Mouse (Mus musculus): Measurements from ENCODE around the gene Ush2a. TPM values are rescaled to one million over a fixed set of nuclear protein-coding genes. Genes with fewer than 3 reads are reported as not detected.

Gene Ush2a
- polyA plus RNA-seq, 1 experiment from 2014 or later = 0.10 TPM

- ATAC-seq (replicated peaks; ENCODE audit: low FRiP score) (no peak), DNase-seq (ENCODE audit: low spot score) (no peak)
- Histone ChIP-seq H3K27ac (ENCODE audit: low read depth, low read length) (no peak overlapping the region), H3K36me3 (ENCODE audit: control insufficient read depth, insufficient read depth, low read length) (no peaks in the 10 kb centered on the region), H3K9me3 (ENCODE audit: control insufficient read depth, low read length) (no peaks in the 10 kb centered on the region), H3K27me3 (replicated peaks; ENCODE audit: control insufficient read depth, insufficient read depth, low read length) (no peaks in the 10 kb centered on the region), H3K4me1 (replicated peaks; ENCODE audit: control insufficient read depth, insufficient read depth, low read length) (no peaks in the 10 kb centered on the region), H3K4me2 (no peak overlapping the region), H3K9ac (ENCODE audit: low read depth, low read length) (no peak overlapping the region), H3K4me3 (ENCODE audit: low read depth, low read length) (no peak overlapping the region)
- WGBS = 80% methylated on average over 3 of the region's 3 CpGs
These were observed 455.1 kb downstream of the Ush2a start for GRCm38 (mm10) chr1:188716886-188717285.

GRCm38 (mm10) chr1:188725122-188725995, 463.5 kb downstream of the Ush2a start:
- H3K4me3 ChIP-seq (ENCODE audit: low read depth, low read length) = no peak overlapping the region
- no peak overlapping the region for H3K27ac ChIP-seq (ENCODE audit: low read depth, low read length)
- H3K9ac ChIP-seq (ENCODE audit: low read depth, low read length) = no peak overlapping the region
- H3K9me3 ChIP-seq (ENCODE audit: control insufficient read depth, low read length) = no peaks in the 10 kb centered on the region
- no peaks in the 10 kb centered on the region for H3K36me3 ChIP-seq (ENCODE audit: control insufficient read depth, insufficient read depth, low read length)
- H3K4me2 ChIP-seq = no peak overlapping the region
- ATAC-seq (replicated peaks; ENCODE audit: low FRiP score) = no peak
- H3K4me1 ChIP-seq (replicated peaks; ENCODE audit: control insufficient read depth, insufficient read depth, low read length) = no peaks in the 10 kb centered on the region
- WGBS = 69% methylated on average over 17 of the region's 17 CpGs
- no peak for DNase-seq (ENCODE audit: low spot score)
- H3K27me3 ChIP-seq (replicated peaks; ENCODE audit: control insufficient read depth, insufficient read depth, low read length) = no peaks in the 10 kb centered on the region

- H3K4me2 ChIP-seq = no peak overlapping the region
- H3K36me3 ChIP-seq (ENCODE audit: control insufficient read depth, insufficient read depth, low read length) = no peaks in the 10 kb centered on the region
- H3K4me1 ChIP-seq (replicated peaks; ENCODE audit: control insufficient read depth, insufficient read depth, low read length) = no peaks in the 10 kb centered on the region
- 82% methylated on average over 6 of the region's 6 CpGs for WGBS
- H3K9me3 ChIP-seq (ENCODE audit: control insufficient read depth, low read length) = no peaks in the 10 kb centered on the region
- H3K27ac ChIP-seq (ENCODE audit: low read depth, low read length) = no peak overlapping the region
- ATAC-seq (replicated peaks; ENCODE audit: low FRiP score) = no peak
- DNase-seq (ENCODE audit: low spot score) = no peak
- H3K27me3 ChIP-seq (replicated peaks; ENCODE audit: control insufficient read depth, insufficient read depth, low read length) = no peaks in the 10 kb centered on the region
- H3K9ac ChIP-seq (ENCODE audit: low read depth, low read length) = no peak overlapping the region
- H3K4me3 ChIP-seq (ENCODE audit: low read depth, low read length) = no peak overlapping the region
These were observed 465.1 kb downstream of the Ush2a start for GRCm38 (mm10) chr1:188726937-188727336.

- no peak overlapping the region for H3K9ac ChIP-seq (ENCODE audit: low read depth, low read length)
- H3K4me1 ChIP-seq (replicated peaks; ENCODE audit: control insufficient read depth, insufficient read depth, low read length) = no peaks in the 10 kb centered on the region
- no peaks in the 10 kb centered on the region for H3K9me3 ChIP-seq (ENCODE audit: control insufficient read depth, low read length)
- H3K4me3 ChIP-seq (ENCODE audit: low read depth, low read length) = no peak overlapping the region
- 85% methylated on average over 8 of the region's 8 CpGs for WGBS
- no peaks in the 10 kb centered on the region for H3K27me3 ChIP-seq (replicated peaks; ENCODE audit: control insufficient read depth, insufficient read depth, low read length)
- no peak overlapping the region for H3K4me2 ChIP-seq
- ATAC-seq (replicated peaks; ENCODE audit: low FRiP score) (no peak), DNase-seq (ENCODE audit: low spot score) (no peak)
- no peak overlapping the region for H3K27ac ChIP-seq (ENCODE audit: low read depth, low read length)
- no peaks in the 10 kb centered on the region for H3K36me3 ChIP-seq (ENCODE audit: control insufficient read depth, insufficient read depth, low read length)
These were observed 466.8 kb downstream of the Ush2a start for GRCm38 (mm10) chr1:188728625-188729024.

DNA sequence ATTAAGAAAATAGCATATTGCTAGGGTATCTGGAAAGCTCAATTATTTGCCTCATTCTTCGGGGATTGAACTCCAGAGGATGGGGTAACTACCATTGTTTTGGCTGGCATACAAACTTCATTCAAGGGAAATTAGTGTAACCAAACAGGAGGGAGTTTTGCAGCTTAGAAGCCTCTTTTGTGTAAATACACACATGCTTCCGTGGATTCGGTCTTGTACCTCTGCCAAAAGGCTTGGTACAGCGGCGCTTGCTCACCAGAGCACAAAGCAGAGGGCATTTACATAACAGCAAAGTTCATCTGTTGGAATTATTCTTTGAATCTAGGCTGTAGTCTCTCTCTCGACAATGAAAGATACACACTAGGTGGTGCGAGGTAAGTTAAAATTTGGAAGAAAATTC, 467.4 kb downstream of the Ush2a start:
- ATAC-seq (replicated peaks; ENCODE audit: low FRiP score) = no peak

DNA sequence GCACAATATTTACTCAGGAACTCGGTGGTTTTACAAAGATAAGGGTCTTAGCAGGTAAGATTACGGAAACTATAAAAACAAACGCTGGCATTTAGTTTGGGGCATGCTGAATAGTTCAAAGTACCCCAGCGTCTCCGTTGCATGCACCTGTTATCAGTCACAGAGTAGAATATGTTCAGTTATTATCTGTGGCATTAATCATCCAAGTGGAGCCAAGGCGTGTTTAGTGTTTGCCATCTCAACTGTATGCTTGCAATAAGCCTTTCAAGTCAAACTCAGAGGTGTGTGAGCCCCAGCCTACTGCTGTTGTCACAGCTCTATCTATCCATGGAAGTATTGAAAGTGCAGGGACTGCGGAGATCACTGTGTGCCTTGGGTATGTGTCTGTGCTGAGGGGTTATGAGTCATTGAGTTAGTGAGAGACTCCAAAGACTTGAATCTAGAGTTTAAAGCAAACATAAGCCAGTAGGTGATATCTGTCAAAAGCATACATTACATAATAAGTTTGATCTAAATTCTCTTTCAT, 473.0 kb downstream of the Ush2a start:
- Histone ChIP-seq H3K27ac (ENCODE audit: low read depth, low read length) (no peak overlapping the region), H3K9ac (ENCODE audit: low read depth, low read length) (no peak overlapping the region), H3K9me3 (ENCODE audit: control insufficient read depth, low read length) (no peaks in the 10 kb centered on the region), H3K4me3 (ENCODE audit: low read depth, low read length) (no peak overlapping the region), H3K4me1 (replicated peaks; ENCODE audit: control insufficient read depth, insufficient read depth, low read length) (no peaks in the 10 kb centered on the region), H3K27me3 (replicated peaks; ENCODE audit: control insufficient read depth, insufficient read depth, low read length) (no peaks in the 10 kb centered on the region), H3K4me2 (no peak overlapping the region), H3K36me3 (ENCODE audit: control insufficient read depth, insufficient read depth, low read length) (no peaks in the 10 kb centered on the region)
- 63% methylated on average over 7 of the region's 7 CpGs for WGBS
- no peak for ATAC-seq (replicated peaks; ENCODE audit: low FRiP score)
- DNase-seq (ENCODE audit: low spot score) = no peak

More for the DNA sequence above, 467.4 kb downstream of the Ush2a start:
- Histone ChIP-seq H3K27ac (ENCODE audit: low read depth, low read length) (no peak overlapping the region), H3K4me1 (replicated peaks; ENCODE audit: control insufficient read depth, insufficient read depth, low read length) (no peaks in the 10 kb centered on the region), H3K4me2 (no peak overlapping the region), H3K4me3 (ENCODE audit: low read depth, low read length) (no peak overlapping the region), H3K9me3 (ENCODE audit: control insufficient read depth, low read length) (no peaks in the 10 kb centered on the region), H3K9ac (ENCODE audit: low read depth, low read length) (no peak overlapping the region), H3K36me3 (ENCODE audit: control insufficient read depth, insufficient read depth, low read length) (no peaks in the 10 kb centered on the region), H3K27me3 (replicated peaks; ENCODE audit: control insufficient read depth, insufficient read depth, low read length) (no peaks in the 10 kb centered on the region)
- 86% methylated on average over 7 of the region's 7 CpGs for WGBS
- no peak for DNase-seq (ENCODE audit: low spot score)

DNA sequence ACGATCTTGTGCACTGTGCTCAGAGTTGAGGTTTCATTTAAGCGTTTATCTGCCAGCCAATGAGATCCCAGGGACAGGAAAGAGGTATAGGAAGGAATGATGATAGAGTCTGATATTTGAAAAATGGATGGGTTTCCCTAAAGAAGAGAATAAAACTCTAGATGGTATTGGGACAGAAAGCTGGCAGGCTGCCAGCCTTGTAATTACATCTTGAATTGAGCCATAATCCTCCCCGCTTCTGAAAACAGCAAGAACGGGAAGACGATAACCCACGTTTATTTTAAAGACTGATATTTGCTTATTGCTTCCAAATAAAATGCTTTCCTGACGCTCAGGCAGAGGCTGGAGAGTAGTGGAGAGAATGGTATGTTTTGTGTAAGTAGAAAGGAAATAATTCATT, 481.1 kb downstream of the Ush2a start:
- no peak overlapping the region for H3K27ac ChIP-seq (ENCODE audit: low read depth, low read length)
- no peak overlapping the region for H3K4me2 ChIP-seq
- WGBS = 68% methylated on average over 7 of the region's 7 CpGs
- no peak overlapping the region for H3K4me3 ChIP-seq (ENCODE audit: low read depth, low read length)
- ATAC-seq (replicated peaks; ENCODE audit: low FRiP score) (no peak), DNase-seq (ENCODE audit: low spot score) (no peak)
- H3K9ac ChIP-seq (ENCODE audit: low read depth, low read length) = no peak overlapping the region
- H3K27me3 ChIP-seq (replicated peaks; ENCODE audit: control insufficient read depth, insufficient read depth, low read length) = no peaks in the 10 kb centered on the region
- H3K9me3 ChIP-seq (ENCODE audit: control insufficient read depth, low read length) = no peaks in the 10 kb centered on the region
- H3K4me1 ChIP-seq (replicated peaks; ENCODE audit: control insufficient read depth, insufficient read depth, low read length) = no peaks in the 10 kb centered on the region
- no peaks in the 10 kb centered on the region for H3K36me3 ChIP-seq (ENCODE audit: control insufficient read depth, insufficient read depth, low read length)

GRCm38 (mm10) chr1:188755031-188755430, 493.2 kb downstream of the Ush2a start:
- no peak overlapping the region for H3K4me3 ChIP-seq (ENCODE audit: low read depth, low read length)
- H3K9me3 ChIP-seq (ENCODE audit: control insufficient read depth, low read length) = no peaks in the 10 kb centered on the region
- H3K9ac ChIP-seq (ENCODE audit: low read depth, low read length) = no peak overlapping the region
- H3K27me3 ChIP-seq (replicated peaks; ENCODE audit: control insufficient read depth, insufficient read depth, low read length) = no peaks in the 10 kb centered on the region
- H3K27ac ChIP-seq (ENCODE audit: low read depth, low read length) = no peak overlapping the region
- H3K36me3 ChIP-seq (ENCODE audit: control insufficient read depth, insufficient read depth, low read length) = no peaks in the 10 kb centered on the region
- no peaks in the 10 kb centered on the region for H3K4me1 ChIP-seq (replicated peaks; ENCODE audit: control insufficient read depth, insufficient read depth, low read length)
- no peak overlapping the region for H3K4me2 ChIP-seq
- no peak for DNase-seq (ENCODE audit: low spot score)
- 76% methylated on average over 15 of the region's 15 CpGs for WGBS
- ATAC-seq (replicated peaks; ENCODE audit: low FRiP score) = no peak

DNA sequence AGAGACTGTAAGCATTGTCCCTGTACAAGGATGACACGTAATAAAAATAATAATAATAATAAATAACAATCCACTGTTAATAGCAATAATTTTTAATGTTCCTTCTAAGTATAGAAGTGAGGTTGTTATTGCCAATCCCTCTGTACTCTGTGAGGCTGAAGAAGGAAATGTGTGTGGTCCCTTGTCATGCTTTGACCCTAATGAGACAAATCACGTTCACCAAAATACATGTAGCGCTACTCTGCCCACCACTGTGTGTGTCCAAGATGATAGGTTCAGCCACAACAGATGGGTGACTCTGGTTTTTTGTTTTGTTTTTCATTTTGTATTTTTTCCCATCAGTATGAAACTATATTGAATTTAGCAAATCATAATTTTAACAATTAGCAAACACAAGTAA, 498.7 kb downstream of the Ush2a start:
- H3K4me2 ChIP-seq = no peak overlapping the region
- H3K4me1 ChIP-seq (replicated peaks; ENCODE audit: control insufficient read depth, insufficient read depth, low read length) = no peaks in the 10 kb centered on the region
- WGBS = 80% methylated on average over 3 of the region's 3 CpGs
- DNase-seq (ENCODE audit: low spot score) (no peak), ATAC-seq (replicated peaks; ENCODE audit: low FRiP score) (no peak)
- H3K36me3 ChIP-seq (ENCODE audit: control insufficient read depth, insufficient read depth, low read length) = no peaks in the 10 kb centered on the region
- no peak overlapping the region for H3K9ac ChIP-seq (ENCODE audit: low read depth, low read length)
- no peak overlapping the region for H3K4me3 ChIP-seq (ENCODE audit: low read depth, low read length)
- H3K27ac ChIP-seq (ENCODE audit: low read depth, low read length) = no peak overlapping the region
- H3K27me3 ChIP-seq (replicated peaks; ENCODE audit: control insufficient read depth, insufficient read depth, low read length) = no peaks in the 10 kb centered on the region
- no peaks in the 10 kb centered on the region for H3K9me3 ChIP-seq (ENCODE audit: control insufficient read depth, low read length)

All from liver, embryonic 11.5 days (tissue).